Mouse (Mus musculus) forebrain, embryonic 15.5 days (tissue): ENCODE measurements around the gene Cysltr1. TPM values are rescaled to one million over a fixed set of nuclear protein-coding genes. Genes with fewer than 3 reads are reported as not detected.

Experiments
- ATAC-seq: fragments of 200-750 bp; cut with Nextera tagmentation; replicated peaks from 2 replicates; pipeline ENCODE4 v1.8.0; 2017; ENCODE audit warnings: mild to moderate bottlenecking, moderate TSS enrichment, moderate library complexity
- H3K27ac ChIP-seq: fragments of 300-500 bp; sonication (generic); replicated peaks from 2 replicates; pipeline ENCODE4 v1.5.1; 2015; ENCODE audit warnings: mild to moderate bottlenecking, inconsistent platforms
- H3K27me3 ChIP-seq: fragments of 300-500 bp; sonication (generic); 2 replicates; pipeline ENCODE4 v1.6.1; 2015; ENCODE audit warnings: inconsistent platforms
- H3K36me3 ChIP-seq: fragments of 300-500 bp; sonication (generic); 2 replicates; pipeline ENCODE4 v1.6.1; 2015; ENCODE audit warnings: mild to moderate bottlenecking, inconsistent platforms
- H3K4me1 ChIP-seq: fragments of 300-500 bp; sonication (generic); 2 replicates; pipeline ENCODE4 v1.6.1; 2015; ENCODE audit warnings: inconsistent platforms
- H3K4me2 ChIP-seq: fragments of 300-500 bp; sonication (generic); replicated peaks from 2 replicates; pipeline ENCODE4 v1.6.1; 2015; ENCODE audit warnings: mild to moderate bottlenecking, inconsistent platforms
- H3K4me3 ChIP-seq: fragments of 300-500 bp; sonication (generic); 2 replicates; pipeline ENCODE4 v1.5.1; 2015; ENCODE audit warnings: mild to moderate bottlenecking, inconsistent platforms
- H3K9ac ChIP-seq: fragments of 300-500 bp; sonication (generic); replicated peaks from 2 replicates; pipeline ENCODE4 v1.6.1; 2015; ENCODE audit warnings: mild to moderate bottlenecking, inconsistent platforms
- H3K9me3 ChIP-seq: fragments of 300-500 bp; sonication (generic); 2 replicates; pipeline ENCODE4 v1.6.1; 2016; ENCODE audit warnings: inconsistent platforms
- WGBS: fragments of 180-500 bp; shearing (Covaris S2); methylation state at CpG from one replicate; pipeline ENCODE4 v1.1.7; 2015; ENCODE audit warnings: mixed read lengths; 5-methylcytosine and 5-hydroxymethylcytosine counted together
- polyA plus RNA-seq: library from polyadenylated mRNA; unstranded; fragments of >200 nt; fragmentation: Nextera tagmentation; extraction: Ambion mirVana; gene quantifications from 2 replicates; pipeline ENCODE4 v1.2.1, GENCODE M21; 2015

Gene Cysltr1
- polyA plus RNA-seq, 1 experiment from 2014 or later, result 0.09 TPM

GRCm38 (mm10) chrX:106555457-106555856 lies 48.0 kb downstream of the Cysltr1 start:
- ATAC-seq, result no peak
- Histone ChIP-seq H3K9ac (no peak overlapping the region), H3K9me3 (no peaks in the 10 kb centered on the region), H3K4me1 (no peaks in the 10 kb centered on the region), H3K27me3 (no peaks in the 10 kb centered on the region), H3K4me2 (no peak overlapping the region), H3K36me3 (no peaks in the 10 kb centered on the region), H3K4me3 (no peak overlapping the region), H3K27ac (no peak overlapping the region)
- WGBS, result 83% methylated on average over 2 of the region's 2 CpGs

DNA sequence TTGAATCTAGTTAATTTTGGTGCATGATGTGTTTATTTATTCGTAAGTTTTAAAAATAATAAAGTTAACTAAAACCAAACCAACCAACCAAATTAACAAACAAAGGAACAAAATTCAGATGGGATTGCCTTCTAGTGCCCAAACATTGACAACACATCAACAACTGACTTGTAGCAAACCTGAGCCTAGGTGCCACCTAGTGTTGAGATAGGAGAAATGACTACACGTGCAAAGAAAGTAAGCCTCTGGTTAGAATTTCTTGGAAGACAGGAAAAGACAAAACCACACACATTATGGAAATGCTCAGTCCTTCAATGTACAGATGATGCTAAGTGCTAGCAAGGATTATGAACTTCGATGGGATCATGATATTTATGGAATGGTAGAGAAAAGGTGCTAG lies 67.1 kb downstream of the Cysltr1 start:
- no peaks in the 10 kb centered on the region for H3K27me3 ChIP-seq
- H3K4me3 ChIP-seq, result no peak overlapping the region
- 40% methylated on average over 3 of the region's 3 CpGs for WGBS
- no peaks in the 10 kb centered on the region for H3K9me3 ChIP-seq
- H3K9ac ChIP-seq, result no peak overlapping the region
- H3K36me3 ChIP-seq, result no peaks in the 10 kb centered on the region
- H3K4me1 ChIP-seq, result no peaks in the 10 kb centered on the region
- no peak for ATAC-seq
- no peak overlapping the region for H3K4me2 ChIP-seq
- H3K27ac ChIP-seq, result no peak overlapping the region

Other genes starting within 250 kb of the Cysltr1 start
- gene Fndc3c1, start 118.3 kb downstream of the Cysltr1 start, polyA plus RNA-seq, result 0.33 and 0.34 TPM in 2 replicates
- gene Gm5127, start 20.5 kb downstream of the Cysltr1 start, polyA plus RNA-seq, result 0.09 and 0.17 TPM in 2 replicates
- gene Rtl3, start 237.0 kb upstream of the Cysltr1 start, polyA plus RNA-seq, result 0.46 and 0.75 TPM in 2 replicates